Mouse (Mus musculus) ES-Bruce4 (cell line): ENCODE data around the gene Mylk.

Source experiments
- CTCF ChIP-seq: IDR thresholded peaks from one replicate; pipeline ENCODE4 v1.8.1; 2011; ENCODE audit warnings: low read depth, low read length
- EP300 ChIP-seq: IDR thresholded peaks from 2 replicates; pipeline ENCODE4 v1.6.1; 2011; ENCODE audit warnings: low read depth, low read length; ENCODE audit not compliant: insufficient read depth
- POLR2A ChIP-seq: IDR thresholded peaks from one replicate; pipeline ENCODE4 v1.8.1; 2011; ENCODE audit warnings: low read length; ENCODE audit not compliant: insufficient read depth

- TF ChIP-seq POLR2A: no peak
- no peak for TF ChIP-seq CTCF
- TF ChIP-seq EP300: no peak
These were observed 263.4 kb downstream of the Mylk start for GRCm38 (mm10) chr16:35008447-35008846.
